Mouse (Mus musculus) intestine, postnatal 0 days (tissue): ENCODE measurements around the gene Tvp23a. TPM values are rescaled to one million over a fixed set of nuclear protein-coding genes. Genes with fewer than 3 reads are reported as not detected.

ENCODE experiments used
- ATAC-seq: fragments of 200-750 bp; cut with Nextera tagmentation; 2 replicates; pipeline ENCODE4 v1.8.0; 2017; ENCODE audit warnings: mild to moderate bottlenecking, moderate TSS enrichment, moderate library complexity
- H3K27ac ChIP-seq: fragments of 300-500 bp; sonication (generic); 2 replicates; pipeline ENCODE4 v1.5.1; 2014; ENCODE audit warnings: mild to moderate bottlenecking, low read depth, low read length, moderate library complexity
- H3K27me3 ChIP-seq: fragments of 300-500 bp; sonication (generic); replicated peaks from 2 replicates; pipeline ENCODE4 v1.6.1; 2014; ENCODE audit warnings: low read length, mixed read lengths; ENCODE audit not compliant: control insufficient read depth, insufficient read depth
- H3K36me3 ChIP-seq: fragments of 300-500 bp; sonication (generic); 2 replicates; pipeline ENCODE4 v1.6.1; 2014; ENCODE audit warnings: mild to moderate bottlenecking, moderate library complexity; ENCODE audit not compliant: control insufficient read depth, insufficient read depth
- H3K4me1 ChIP-seq: fragments of 300-500 bp; sonication (generic); replicated peaks from 2 replicates; pipeline ENCODE4 v1.6.1; 2014; ENCODE audit warnings: antibody characterized with exemption, low read length, mixed read lengths; ENCODE audit not compliant: control insufficient read depth, insufficient read depth
- H3K4me2 ChIP-seq: fragments of 300-500 bp; sonication (generic); replicated peaks from 2 replicates; pipeline ENCODE4 v1.6.1; 2014; ENCODE audit warnings: low read depth, mild to moderate bottlenecking, moderate library complexity
- H3K4me3 ChIP-seq: fragments of 300-500 bp; sonication (generic); 2 replicates; pipeline ENCODE4 v1.5.1; 2014; ENCODE audit warnings: low read depth, low read length
- H3K9ac ChIP-seq: fragments of 300-500 bp; sonication (generic); 2 replicates; pipeline ENCODE4 v1.6.1; 2014; ENCODE audit warnings: mild to moderate bottlenecking, low read depth, low read length
- H3K9me3 ChIP-seq: fragments of 300-500 bp; sonication (generic); 2 replicates; pipeline ENCODE4 v1.6.1; 2016; ENCODE audit warnings: mixed run types; ENCODE audit not compliant: control insufficient read depth
- CTCF ChIP-seq: sonication (generic); IDR thresholded peaks from 2 replicates; pipeline ENCODE4 v1.5.1; 2016; ENCODE audit warnings: low read depth, mild to moderate bottlenecking, control low read depth, antibody characterized with exemption, moderate library complexity
- WGBS: fragments of 180-500 bp; shearing (Covaris S2); extraction: QIAGEN DNeasy Blood & Tissue Kit; methylation state at CpG from one replicate; pipeline ENCODE4 v1.1.7; 2014; 5-methylcytosine and 5-hydroxymethylcytosine counted together
- polyA plus RNA-seq: library from polyadenylated mRNA; unstranded; fragments of >200 nt; fragmentation: Nextera tagmentation; extraction: Ambion mirVana; gene quantifications from 2 replicates; pipeline ENCODE4 v1.2.1, GENCODE M21; 2015

Gene Tvp23a
- polyA plus RNA-seq, 1 experiment from 2014 or later, result 1.9 TPM

GRCm38 (mm10) chr16:10379531-10379930 lies 67.6 kb downstream of the Tvp23a start:
- no peaks in the 10 kb centered on the region for H3K27me3 ChIP-seq
- no peaks in the 10 kb centered on the region for H3K9me3 ChIP-seq
- 43% methylated on average over 2 of the region's 2 CpGs for WGBS
- no peak overlapping the region for H3K4me3 ChIP-seq
- no peak overlapping the region for H3K4me2 ChIP-seq
- no peaks in the 10 kb centered on the region for H3K36me3 ChIP-seq
- 0 out of 2 replicates have a peak, but pooled peaks cover 9% of the 10 kb centered on the region for H3K4me1 ChIP-seq
- no peak for TF ChIP-seq CTCF
- H3K9ac ChIP-seq, result no peak overlapping the region
- no peak for ATAC-seq
- H3K27ac ChIP-seq, result no peak overlapping the region

GRCm38 (mm10) chr16:10377286-10377685 lies 69.9 kb downstream of the Tvp23a start:
- Histone ChIP-seq H3K27ac (no peak overlapping the region), H3K9me3 (no peaks in the 10 kb centered on the region), H3K9ac (no peak overlapping the region), H3K36me3 (no peaks in the 10 kb centered on the region), H3K27me3 (no peaks in the 10 kb centered on the region), H3K4me1 (no peaks in the 10 kb centered on the region), H3K4me3 (no peak overlapping the region), H3K4me2 (no peak overlapping the region)
- WGBS, result 33% methylated on average over 1 of the region's 1 CpGs
- TF ChIP-seq CTCF, result no peak
- ATAC-seq, result no peak

DNA sequence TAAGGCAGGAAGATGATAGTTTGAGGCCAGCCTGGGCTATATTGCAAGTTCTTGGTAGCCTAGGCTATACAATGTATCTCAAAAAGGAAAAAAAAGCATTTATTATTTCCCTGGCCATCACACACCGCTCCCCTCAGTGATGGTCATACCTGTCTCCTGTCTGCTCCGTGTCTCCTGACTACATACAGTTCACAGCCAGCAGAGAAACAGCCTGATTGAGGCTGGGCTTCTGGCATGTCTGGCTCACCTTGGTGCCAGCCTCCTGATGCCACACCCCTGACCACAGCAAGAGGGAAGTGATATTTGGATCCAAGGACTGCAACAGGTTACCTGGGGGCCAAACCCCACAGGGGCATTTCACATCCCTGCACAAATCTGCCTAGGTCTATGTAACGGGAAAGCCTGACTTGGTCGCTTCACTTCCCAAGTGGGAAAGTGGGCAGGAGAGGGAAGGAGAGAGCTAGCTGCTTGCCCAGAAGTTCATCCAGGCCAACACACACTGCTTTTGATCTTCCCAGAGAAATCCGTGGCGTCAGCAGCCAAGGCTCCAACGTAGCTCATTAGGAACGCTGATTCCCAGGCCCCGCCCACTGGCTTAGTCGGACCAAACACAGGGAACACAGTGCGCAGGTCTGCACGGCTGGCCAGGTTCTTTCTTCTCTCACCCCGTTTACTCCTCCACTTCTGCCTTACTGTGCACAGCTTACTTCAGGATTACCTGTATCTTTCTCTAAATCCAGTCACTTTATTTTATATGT lies 72.7 kb downstream of the Tvp23a start:
- Histone ChIP-seq H3K4me3 (no peak overlapping the region), H3K4me1 (no peaks in the 10 kb centered on the region), H3K36me3 (no peaks in the 10 kb centered on the region), H3K9ac (no peak overlapping the region), H3K27ac (no peak overlapping the region; the same call in 1 of the 2 replicates), H3K27me3 (no peaks in the 10 kb centered on the region), H3K9me3 (no peaks in the 10 kb centered on the region), H3K4me2 (peak overlapping the region; percentile 45)
- TF ChIP-seq CTCF, result no peak
- 18% methylated on average over 13 of the region's 13 CpGs for WGBS
- peak; percentile 51; the same call in 1 of the 2 replicates for ATAC-seq

- no peak for TF ChIP-seq CTCF
- ATAC-seq, result no peak
- Histone ChIP-seq H3K36me3 (no peaks in the 10 kb centered on the region), H3K9me3 (no peaks in the 10 kb centered on the region), H3K4me2 (no peak overlapping the region), H3K4me3 (no peak overlapping the region), H3K9ac (no peak overlapping the region), H3K27me3 (no peaks in the 10 kb centered on the region), H3K27ac (no peak overlapping the region), H3K4me1 (no peaks in the 10 kb centered on the region)
- WGBS, result 76% methylated on average over 4 of the region's 4 CpGs
Measured at GRCm38 (mm10) chr16:10372372-10372771, 74.8 kb downstream of the Tvp23a start.

Other genes with a start within 250 kb of the Tvp23a start
- 8.7 and 9.5 TPM in 2 replicates for gene Emp2, start 133.4 kb downstream of the Tvp23a start, polyA plus RNA-seq
- 0.26 TPM in 1 of 2 replicates, not detected in the other for gene Tekt5, start 51.9 kb downstream of the Tvp23a start, polyA plus RNA-seq
- gene Nubp1, start 35.4 kb downstream of the Tvp23a start, polyA plus RNA-seq, result 29.6 and 32.4 TPM in 2 replicates
- 0.42 and 0.64 TPM in 2 replicates for gene Ciita, start 32.7 kb upstream of the Tvp23a start, polyA plus RNA-seq
- 8.9 and 9.3 TPM in 2 replicates for gene Dexi, start 95.7 kb upstream of the Tvp23a start, polyA plus RNA-seq
- gene Clec16a, start 98.0 kb upstream of the Tvp23a start, polyA plus RNA-seq, result 30.4 and 31.0 TPM in 2 replicates